Mouse (Mus musculus): ENCODE measurements around the gene Ccdc155. TPM values are rescaled to one million over a fixed set of nuclear protein-coding genes. Genes with fewer than 3 reads are reported as not detected.

The Ccdc155 gene
- polyA plus RNA-seq, 1 experiment from 2014 or later = 1.7 TPM

DNA sequence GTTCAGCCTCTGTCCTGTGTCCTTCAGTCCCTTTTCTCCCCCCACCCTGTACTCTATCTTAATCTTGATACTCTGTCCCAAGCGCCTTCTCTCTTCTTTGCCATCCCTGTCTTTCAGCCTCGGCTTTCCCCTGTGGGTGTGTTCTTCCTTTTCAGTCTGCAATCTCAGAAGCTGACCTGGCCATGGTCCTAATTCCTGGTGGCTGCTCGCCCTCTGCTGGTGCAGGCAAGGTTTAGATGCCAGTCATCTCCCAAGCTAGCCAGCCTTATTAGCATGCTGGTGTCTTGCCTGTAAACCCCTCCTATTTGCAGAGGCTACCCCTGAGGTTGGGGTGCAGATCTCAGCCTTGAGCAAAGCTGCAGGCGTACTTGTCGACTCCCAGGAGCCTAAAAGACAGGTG is 6.3 kb downstream of the Ccdc155 start:
- no peaks in the 10 kb centered on the region for H3K9me3 ChIP-seq
- no peak overlapping the region for H3K9ac ChIP-seq (replicated peaks)
- H3K27me3 ChIP-seq = peaks cover 21% of the 10 kb centered on the region
- H3K27ac ChIP-seq = no peak overlapping the region
- H3K4me3 ChIP-seq (replicated peaks) = no peak overlapping the region
- 0 out of 2 replicates have a peak, but pooled peaks have one; percentile 33 for ATAC-seq (ENCODE audit: insufficient number of reproducible peaks, insufficient read depth, low FRiP score, low TSS enrichment, low read depth)
- 15% methylated on average over 5 of the region's 5 CpGs for WGBS
- peaks cover 9% of the 10 kb centered on the region; the same call in 1 of the 2 replicates for H3K4me1 ChIP-seq (replicated peaks)
- no peaks in the 10 kb centered on the region for H3K36me3 ChIP-seq
- no peak overlapping the region for H3K4me2 ChIP-seq

- peaks cover 16% of the 10 kb centered on the region for H3K4me1 ChIP-seq (replicated peaks)
- H3K9ac ChIP-seq (replicated peaks) = no peak overlapping the region
- no peak overlapping the region for H3K4me3 ChIP-seq (replicated peaks)
- peaks cover 21% of the 10 kb centered on the region for H3K27me3 ChIP-seq
- no peaks in the 10 kb centered on the region for H3K9me3 ChIP-seq
- H3K36me3 ChIP-seq = no peaks in the 10 kb centered on the region
- WGBS = 67% methylated on average over 5 of the region's 5 CpGs
- no peak for ATAC-seq (ENCODE audit: insufficient number of reproducible peaks, insufficient read depth, low FRiP score, low TSS enrichment, low read depth)
- no peak overlapping the region for H3K27ac ChIP-seq
- no peak overlapping the region for H3K4me2 ChIP-seq
Observed at GRCm38 (mm10) chr7:45196994-45197393, 7.7 kb downstream of the Ccdc155 start.

DNA sequence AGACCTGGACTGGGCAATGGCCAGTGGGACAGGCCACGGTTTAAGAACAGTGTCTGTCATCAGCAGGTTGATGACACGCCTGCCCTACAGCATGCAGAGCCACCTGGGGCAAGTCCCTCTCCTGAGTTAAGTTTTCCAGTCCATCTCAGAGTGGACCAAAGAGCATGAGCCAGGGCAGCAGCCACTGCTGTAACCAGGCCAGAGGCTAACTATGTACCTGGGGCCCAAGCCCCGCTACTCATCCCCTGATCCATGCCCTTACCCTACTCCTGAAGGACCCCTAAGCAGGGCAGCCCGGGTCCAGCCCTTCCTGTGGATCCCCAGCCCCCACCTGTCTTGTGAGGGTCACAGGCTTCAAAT is 8.5 kb downstream of the Ccdc155 start:
- H3K4me3 ChIP-seq (replicated peaks) = no peak overlapping the region
- H3K4me1 ChIP-seq (replicated peaks) = peaks cover 24% of the 10 kb centered on the region
- H3K9me3 ChIP-seq = no peaks in the 10 kb centered on the region
- no peak overlapping the region for H3K27ac ChIP-seq
- no peaks in the 10 kb centered on the region for H3K36me3 ChIP-seq
- H3K4me2 ChIP-seq = no peak overlapping the region
- peaks cover 21% of the 10 kb centered on the region for H3K27me3 ChIP-seq
- no peak for ATAC-seq (ENCODE audit: insufficient number of reproducible peaks, insufficient read depth, low FRiP score, low TSS enrichment, low read depth)
- 83% methylated on average over 4 of the region's 4 CpGs for WGBS
- H3K9ac ChIP-seq (replicated peaks) = no peak overlapping the region

DNA sequence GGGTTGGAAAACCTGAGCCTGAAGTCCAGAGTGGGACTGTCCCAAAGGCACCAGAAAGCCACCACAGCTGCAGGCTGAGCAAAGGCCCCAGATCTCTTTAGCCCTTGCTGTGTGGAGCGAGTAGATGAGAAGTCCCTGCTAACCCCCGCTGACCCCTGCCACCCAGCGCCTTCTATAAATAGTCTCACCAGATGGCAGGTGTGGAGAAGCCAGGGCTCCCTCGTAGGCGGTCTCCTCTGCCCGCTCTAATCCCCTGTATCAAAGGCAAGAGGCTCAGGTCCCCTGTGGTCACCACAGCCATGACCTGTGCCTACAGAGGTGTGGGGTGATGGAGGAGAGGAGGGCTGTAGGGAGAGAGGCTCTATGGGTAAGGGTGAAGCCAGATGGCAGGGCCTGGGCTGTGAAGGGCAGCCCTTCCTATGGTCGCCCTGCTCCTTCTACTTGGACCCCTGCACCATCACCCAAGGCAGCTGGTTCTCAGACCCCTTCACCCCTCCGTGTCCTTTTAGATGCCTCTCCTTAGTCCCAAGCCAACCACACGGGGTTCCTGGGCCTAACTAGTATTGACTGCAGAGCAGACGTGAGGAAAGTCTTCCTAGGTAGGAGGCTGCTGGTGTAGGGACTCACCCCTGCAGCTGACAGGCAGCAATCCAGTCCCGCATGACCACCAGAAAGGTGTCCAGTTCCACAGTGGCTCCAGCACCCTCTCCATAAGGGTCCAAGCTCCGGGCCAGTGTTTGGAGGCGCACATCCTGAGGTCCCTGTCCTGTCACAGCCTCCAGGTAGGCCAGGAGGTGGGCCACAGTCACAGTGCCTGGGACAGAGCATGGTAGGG is 9.1 kb downstream of the Ccdc155 start:
- peaks cover 19% of the 10 kb centered on the region for H3K27me3 ChIP-seq
- H3K4me3 ChIP-seq (replicated peaks) = no peak overlapping the region
- no peak overlapping the region for H3K4me2 ChIP-seq
- no peak overlapping the region for H3K27ac ChIP-seq
- no peaks in the 10 kb centered on the region for H3K9me3 ChIP-seq
- no peak for ATAC-seq (ENCODE audit: insufficient number of reproducible peaks, insufficient read depth, low FRiP score, low TSS enrichment, low read depth)
- peaks cover 24% of the 10 kb centered on the region for H3K4me1 ChIP-seq (replicated peaks)
- no peaks in the 10 kb centered on the region for H3K36me3 ChIP-seq
- H3K9ac ChIP-seq (replicated peaks) = no peak overlapping the region
- WGBS = 54% methylated on average over 13 of the region's 13 CpGs

DNA sequence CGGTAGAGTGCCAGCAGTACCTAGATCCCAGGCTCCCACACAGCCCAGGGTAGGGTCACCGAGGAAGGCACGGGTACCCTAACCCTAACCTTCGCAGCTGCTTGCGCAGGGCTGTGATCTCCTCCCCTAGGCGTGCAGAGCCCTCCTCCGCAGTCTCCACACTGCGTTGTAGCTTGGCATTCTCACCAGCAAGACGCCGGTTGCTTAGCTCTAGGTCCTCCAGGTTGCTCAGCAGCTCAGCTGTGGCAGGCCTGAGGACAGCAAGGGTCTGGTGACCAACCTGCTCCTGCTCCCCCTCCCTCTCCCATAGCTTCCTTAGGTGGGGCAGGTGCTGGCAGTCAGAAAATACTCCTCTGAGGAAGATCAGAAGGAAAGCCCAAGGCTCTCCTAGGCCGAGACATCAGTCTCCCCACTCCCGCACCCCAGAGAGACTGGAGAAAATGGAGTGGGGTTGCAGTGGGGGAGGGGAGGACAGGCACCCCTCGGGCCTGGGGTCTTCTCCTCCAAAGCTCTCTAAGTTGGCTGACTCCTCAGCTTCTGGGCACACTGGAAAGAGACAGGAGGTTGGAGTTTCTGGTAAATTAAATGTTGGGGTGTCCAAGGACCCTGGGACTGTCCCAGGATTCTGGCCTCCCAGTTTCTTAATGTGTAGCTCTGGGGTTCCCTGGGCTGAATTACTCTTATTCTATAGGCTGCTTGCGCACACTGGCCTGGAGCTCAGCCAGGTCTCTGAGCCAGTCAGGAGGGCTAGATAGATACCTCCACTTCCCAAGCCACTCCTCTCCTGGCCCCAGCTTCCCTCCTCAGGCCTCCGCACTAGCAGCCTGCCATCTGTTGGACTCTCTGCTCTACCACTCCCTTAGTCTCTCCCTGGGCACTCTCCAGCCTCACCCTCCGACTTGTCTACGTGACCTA is 10.6 kb downstream of the Ccdc155 start:
- Histone ChIP-seq H3K9me3 (no peaks in the 10 kb centered on the region), H3K4me3 (replicated peaks) (no peak overlapping the region), H3K27ac (no peak overlapping the region), H3K27me3 (peaks cover 27% of the 10 kb centered on the region), H3K9ac (replicated peaks) (no peak overlapping the region), H3K4me2 (no peak overlapping the region), H3K36me3 (no peaks in the 10 kb centered on the region), H3K4me1 (replicated peaks) (peaks cover 24% of the 10 kb centered on the region)
- WGBS = 68% methylated on average over 17 of the region's 17 CpGs
- ATAC-seq (ENCODE audit: insufficient number of reproducible peaks, insufficient read depth, low FRiP score, low TSS enrichment, low read depth) = no peak

DNA sequence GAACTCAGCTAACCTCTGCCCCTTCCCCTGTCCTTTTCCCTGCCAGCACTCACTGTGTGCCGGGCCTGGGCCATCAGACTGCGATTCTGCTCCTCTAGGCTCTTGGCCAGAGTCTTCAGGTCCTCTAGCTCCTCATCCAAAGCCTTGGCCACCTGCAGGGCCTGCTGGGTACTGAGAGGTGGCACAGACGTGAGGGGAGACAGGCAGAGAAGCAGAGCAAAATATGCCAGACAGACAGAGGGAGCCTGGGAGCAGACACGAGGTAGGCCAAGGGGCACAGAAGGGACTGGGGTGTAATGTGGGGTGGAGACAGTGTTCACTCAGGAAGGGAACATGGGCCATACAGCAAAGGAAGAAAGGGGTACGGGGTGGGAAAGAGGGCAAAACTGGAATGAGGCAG is 11.3 kb downstream of the Ccdc155 start:
- H3K4me2 ChIP-seq = no peak overlapping the region
- 55% methylated on average over 5 of the region's 5 CpGs for WGBS
- no peak overlapping the region for H3K9ac ChIP-seq (replicated peaks)
- no peak overlapping the region for H3K4me3 ChIP-seq (replicated peaks)
- H3K9me3 ChIP-seq = no peaks in the 10 kb centered on the region
- no peaks in the 10 kb centered on the region for H3K36me3 ChIP-seq
- no peak for ATAC-seq (ENCODE audit: insufficient number of reproducible peaks, insufficient read depth, low FRiP score, low TSS enrichment, low read depth)
- H3K4me1 ChIP-seq (replicated peaks) = peaks cover 24% of the 10 kb centered on the region
- no peak overlapping the region for H3K27ac ChIP-seq
- peaks cover 31% of the 10 kb centered on the region for H3K27me3 ChIP-seq

DNA sequence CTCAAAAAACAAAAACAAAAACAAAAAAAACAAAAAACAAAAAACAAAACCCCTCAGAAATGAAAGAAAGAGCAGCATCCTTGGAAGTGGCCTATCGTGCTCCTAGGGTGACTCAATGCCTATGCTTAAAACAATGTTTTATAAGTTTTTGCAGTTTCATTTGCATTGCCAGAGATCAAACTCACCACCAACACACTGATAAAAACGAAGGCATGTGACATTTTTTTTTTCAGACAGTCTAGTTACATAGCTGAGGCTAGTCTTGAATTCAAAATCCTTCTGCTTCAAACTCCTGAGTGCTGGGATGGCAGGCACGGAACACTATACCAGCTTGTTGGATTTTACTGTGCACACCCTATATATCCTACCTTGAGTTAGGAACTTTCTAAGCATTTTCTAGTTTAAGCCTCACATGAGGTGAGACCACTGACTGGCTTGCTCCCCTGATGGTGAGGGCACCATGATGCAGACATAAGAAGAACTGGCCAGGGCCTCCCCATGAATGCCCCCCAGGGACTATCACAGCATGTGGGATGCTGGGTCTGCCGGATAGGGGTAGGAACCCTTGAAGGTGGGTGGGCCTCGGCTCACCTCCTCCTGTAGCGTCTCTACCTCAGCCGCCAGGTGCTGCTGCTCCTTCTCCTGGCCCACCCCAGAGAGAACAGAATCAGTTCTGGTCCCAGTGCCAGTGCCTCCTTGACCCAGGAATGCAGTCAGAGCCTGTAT is 11.9 kb downstream of the Ccdc155 start:
- Histone ChIP-seq H3K4me2 (no peak overlapping the region), H3K27ac (no peak overlapping the region; the same call in 1 of the 2 replicates), H3K4me1 (replicated peaks) (peaks cover 22% of the 10 kb centered on the region), H3K9ac (replicated peaks) (no peak overlapping the region), H3K27me3 (peaks cover 35% of the 10 kb centered on the region), H3K4me3 (replicated peaks) (no peak overlapping the region), H3K9me3 (no peaks in the 10 kb centered on the region), H3K36me3 (no peaks in the 10 kb centered on the region)
- WGBS = 82% methylated on average over 7 of the region's 7 CpGs
- no peak for ATAC-seq (ENCODE audit: insufficient number of reproducible peaks, insufficient read depth, low FRiP score, low TSS enrichment, low read depth)

DNA sequence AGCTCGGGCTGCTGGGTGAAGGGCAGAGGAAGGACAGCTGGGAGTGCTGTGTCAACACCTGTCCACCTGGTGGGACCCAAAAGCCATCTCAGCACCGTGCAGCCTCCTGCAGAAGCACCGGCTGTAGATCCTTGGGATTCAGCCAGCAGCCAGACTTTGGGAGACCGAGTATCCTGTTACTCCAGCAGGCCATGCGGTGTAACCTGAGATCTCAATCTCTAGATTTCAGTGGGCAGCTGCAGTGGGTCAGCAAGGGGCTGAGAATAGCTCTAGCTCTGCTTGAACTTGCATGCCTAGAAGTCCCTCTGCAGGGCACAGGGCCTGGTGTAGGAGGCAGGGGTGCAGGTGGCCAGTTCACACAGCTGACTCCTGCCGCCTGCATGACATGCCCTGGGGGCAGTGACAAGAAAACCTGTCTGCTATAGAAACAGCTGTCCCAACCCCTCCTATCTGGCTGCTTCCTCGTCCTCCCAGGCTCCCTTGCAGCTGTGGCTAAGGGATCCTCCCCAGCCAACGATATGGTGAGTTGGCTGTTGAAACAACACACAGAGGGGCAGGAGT is 12.8 kb downstream of the Ccdc155 start:
- peak overlapping the region; percentile 78 for H3K27ac ChIP-seq
- peak; percentile 83 for ATAC-seq (ENCODE audit: insufficient number of reproducible peaks, insufficient read depth, low FRiP score, low TSS enrichment, low read depth)
- H3K27me3 ChIP-seq = peaks cover 38% of the 10 kb centered on the region
- H3K9ac ChIP-seq (replicated peaks) = no peak overlapping the region
- peaks cover 22% of the 10 kb centered on the region for H3K4me1 ChIP-seq (replicated peaks)
- 6% methylated on average over 8 of the region's 8 CpGs for WGBS
- H3K4me3 ChIP-seq (replicated peaks) = no peak overlapping the region
- H3K9me3 ChIP-seq = no peaks in the 10 kb centered on the region
- H3K36me3 ChIP-seq = no peaks in the 10 kb centered on the region
- peak overlapping the region; percentile 13 for H3K4me2 ChIP-seq

- Histone ChIP-seq H3K4me1 (replicated peaks) (peaks cover 28% of the 10 kb centered on the region), H3K27ac (no peak overlapping the region), H3K4me3 (replicated peaks) (no peak overlapping the region), H3K27me3 (peaks cover 45% of the 10 kb centered on the region), H3K9me3 (no peaks in the 10 kb centered on the region), H3K36me3 (no peaks in the 10 kb centered on the region), H3K9ac (replicated peaks) (no peak overlapping the region), H3K4me2 (no peak overlapping the region)
- ATAC-seq (ENCODE audit: insufficient number of reproducible peaks, insufficient read depth, low FRiP score, low TSS enrichment, low read depth) = no peak
- WGBS = 77% methylated on average over 2 of the region's 2 CpGs
Observed at GRCm38 (mm10) chr7:45191161-45191560, 13.5 kb downstream of the Ccdc155 start.

GRCm38 (mm10) chr7:45190186-45190585 is 14.5 kb downstream of the Ccdc155 start:
- Histone ChIP-seq H3K9ac (replicated peaks) (no peak overlapping the region), H3K4me3 (replicated peaks) (no peak overlapping the region), H3K27me3 (peaks cover 47% of the 10 kb centered on the region), H3K9me3 (no peaks in the 10 kb centered on the region), H3K4me2 (no peak overlapping the region), H3K36me3 (no peaks in the 10 kb centered on the region), H3K27ac (no peak overlapping the region), H3K4me1 (replicated peaks) (peaks cover 27% of the 10 kb centered on the region)
- 91% methylated on average over 6 of the region's 6 CpGs for WGBS
- no peak for ATAC-seq (ENCODE audit: insufficient number of reproducible peaks, insufficient read depth, low FRiP score, low TSS enrichment, low read depth)

All from limb, embryonic 12.5 days (tissue).